Mouse (Mus musculus): ENCODE measurements around the gene Grk6. TPM values are rescaled to one million over a fixed set of nuclear protein-coding genes. Genes with fewer than 3 reads are reported as not detected.

Grk6 gene
- 27.2 and 44.4 TPM in 2 replicates for total RNA-seq (2014; rRNA removed; ENCODE audit: low replicate concordance)
- polyA plus RNA-seq (2015; fragmentation: Nextera tagmentation; extraction: Ambion mirVana) = 10.7 TPM in 2 replicates

GRCm38 (mm10) chr13:55444937-55445315, at the start of gene Grk6:
TSS of gene Grk6 (plus strand) at chr13:55445072.
- no peak for TF ChIP-seq CTCF (IDR thresholded peaks at IDR 0.05; ENCODE audit: low read depth)
- peak; percentile 15; the same call in 1 of the 2 replicates for TF ChIP-seq EP300 (IDR thresholded peaks at IDR 0.05; ENCODE audit: low read depth)
- Histone ChIP-seq H3K9me3 (replicated peaks; ENCODE audit: control insufficient read depth, low read length) (no peaks in the 10 kb centered on the region), H3K4me1 (ENCODE audit: control insufficient read depth, insufficient read depth) (peaks cover 35% of the 10 kb centered on the region), H3K4me3 (ENCODE audit: low read depth, low read length) (peak within 1 kb of the TSS; percentile 74), H3K9ac (replicated peaks; ENCODE audit: low read depth, low read length) (peak within 1 kb of the TSS; percentile 78), H3K27ac (ENCODE audit: low read depth) (peak within 1 kb of the TSS; percentile 89), H3K27me3 (ENCODE audit: control insufficient read depth, insufficient read depth, low read length) (no peaks in the 10 kb centered on the region), H3K36me3 (replicated peaks; ENCODE audit: control insufficient read depth, insufficient read depth, low read length) (no peaks in the 10 kb centered on the region), H3K4me2 (ENCODE audit: low read depth, low read length) (peak within 1 kb of the TSS; percentile 81)
- peak; percentile 99 for DNase-seq (ENCODE audit: low spot score)
- 0% methylated on average over 34 of the region's 35 CpGs for WGBS
- ATAC-seq (ENCODE audit: insufficient read depth, low read depth) = peak; percentile 95

DNA sequence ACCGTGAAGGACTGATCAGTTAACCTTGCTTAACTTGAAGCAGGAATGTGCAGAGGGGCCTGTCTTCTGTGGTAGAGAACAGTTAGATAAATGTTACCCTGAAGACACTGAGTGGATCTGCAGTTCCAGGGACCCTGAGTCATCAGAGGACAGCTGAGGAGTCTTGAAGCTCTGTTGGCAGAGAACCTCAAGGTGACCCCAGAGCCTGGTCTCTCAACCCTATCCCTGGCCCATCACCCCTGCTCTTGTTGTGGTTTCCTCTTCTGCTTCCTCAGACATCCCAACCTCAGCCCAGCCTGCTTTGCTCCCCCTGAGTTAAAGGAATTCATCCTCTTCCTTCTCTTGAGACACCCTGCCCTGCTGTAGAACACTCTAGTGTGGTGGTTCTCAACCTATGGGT, 46.8 kb upstream of the Grk6 start, which contains the start of gene Slc34a1:
TSS of gene Slc34a1 (plus strand) at position 100 of the 400 bp plus-strand sequence.
- TF ChIP-seq EP300 (IDR thresholded peaks at IDR 0.05; ENCODE audit: low read depth) (no peak), CTCF (IDR thresholded peaks at IDR 0.05; ENCODE audit: low read depth) (no peak)
- ATAC-seq (ENCODE audit: insufficient read depth, low read depth) = no peak
- Histone ChIP-seq H3K27ac (ENCODE audit: low read depth) (no peak within 1 kb of the TSS), H3K9ac (replicated peaks; ENCODE audit: low read depth, low read length) (no peak within 1 kb of the TSS), H3K27me3 (ENCODE audit: control insufficient read depth, insufficient read depth, low read length) (peaks cover 35% of the 10 kb centered on the region), H3K4me3 (ENCODE audit: low read depth, low read length) (no peak within 1 kb of the TSS), H3K4me2 (ENCODE audit: low read depth, low read length) (no peak within 1 kb of the TSS), H3K4me1 (ENCODE audit: control insufficient read depth, insufficient read depth) (no peaks in the 10 kb centered on the region), H3K36me3 (replicated peaks; ENCODE audit: control insufficient read depth, insufficient read depth, low read length) (no peaks in the 10 kb centered on the region), H3K9me3 (replicated peaks; ENCODE audit: control insufficient read depth, low read length) (no peaks in the 10 kb centered on the region)
- WGBS = 69% methylated on average over 1 of the region's 1 CpGs
- DNase-seq (ENCODE audit: low spot score) = no peak

- no peak overlapping the region for H3K9ac ChIP-seq (replicated peaks; ENCODE audit: low read depth, low read length)
- DNase-seq (ENCODE audit: low spot score) = no peak
- H3K4me3 ChIP-seq (ENCODE audit: low read depth, low read length) = no peak overlapping the region
- ATAC-seq (ENCODE audit: insufficient read depth, low read depth) = no peak
- peaks cover 43% of the 10 kb centered on the region for H3K27me3 ChIP-seq (ENCODE audit: control insufficient read depth, insufficient read depth, low read length)
- no peak overlapping the region for H3K4me2 ChIP-seq (ENCODE audit: low read depth, low read length)
- H3K36me3 ChIP-seq (replicated peaks; ENCODE audit: control insufficient read depth, insufficient read depth, low read length) = no peaks in the 10 kb centered on the region
- WGBS = 49% methylated on average over 5 of the region's 5 CpGs
- no peak overlapping the region for H3K27ac ChIP-seq (ENCODE audit: low read depth)
- TF ChIP-seq CTCF (IDR thresholded peaks at IDR 0.05; ENCODE audit: low read depth) (no peak), EP300 (IDR thresholded peaks at IDR 0.05; ENCODE audit: low read depth) (no peak)
- no peaks in the 10 kb centered on the region for H3K9me3 ChIP-seq (replicated peaks; ENCODE audit: control insufficient read depth, low read length)
- no peaks in the 10 kb centered on the region for H3K4me1 ChIP-seq (ENCODE audit: control insufficient read depth, insufficient read depth)
Observed at GRCm38 (mm10) chr13:55399300-55400038, 45.4 kb upstream of the Grk6 start.

GRCm38 (mm10) chr13:55400039-55400346, 44.9 kb upstream of the Grk6 start:
- Histone ChIP-seq H3K4me1 (ENCODE audit: control insufficient read depth, insufficient read depth) (no peaks in the 10 kb centered on the region), H3K4me3 (ENCODE audit: low read depth, low read length) (no peak overlapping the region), H3K9ac (replicated peaks; ENCODE audit: low read depth, low read length) (no peak overlapping the region), H3K9me3 (replicated peaks; ENCODE audit: control insufficient read depth, low read length) (no peaks in the 10 kb centered on the region), H3K27me3 (ENCODE audit: control insufficient read depth, insufficient read depth, low read length) (peaks cover 47% of the 10 kb centered on the region), H3K27ac (ENCODE audit: low read depth) (no peak overlapping the region), H3K4me2 (ENCODE audit: low read depth, low read length) (no peak overlapping the region), H3K36me3 (replicated peaks; ENCODE audit: control insufficient read depth, insufficient read depth, low read length) (no peaks in the 10 kb centered on the region)
- WGBS = 47% methylated on average over 1 of the region's 1 CpGs
- DNase-seq (ENCODE audit: low spot score) (no peak), ATAC-seq (ENCODE audit: insufficient read depth, low read depth) (no peak)
- TF ChIP-seq EP300 (IDR thresholded peaks at IDR 0.05; ENCODE audit: low read depth) (no peak), CTCF (IDR thresholded peaks at IDR 0.05; ENCODE audit: low read depth) (no peak)

- H3K36me3 ChIP-seq (replicated peaks; ENCODE audit: control insufficient read depth, insufficient read depth, low read length) = no peaks in the 10 kb centered on the region
- WGBS = 76% methylated on average over 7 of the region's 7 CpGs
- no peak overlapping the region for H3K27ac ChIP-seq (ENCODE audit: low read depth)
- no peak overlapping the region for H3K4me2 ChIP-seq (ENCODE audit: low read depth, low read length)
- ATAC-seq (ENCODE audit: insufficient read depth, low read depth) = no peak
- no peak for DNase-seq (ENCODE audit: low spot score)
- TF ChIP-seq EP300 (IDR thresholded peaks at IDR 0.05; ENCODE audit: low read depth) (no peak), CTCF (IDR thresholded peaks at IDR 0.05; ENCODE audit: low read depth) (no peak)
- H3K9ac ChIP-seq (replicated peaks; ENCODE audit: low read depth, low read length) = no peak overlapping the region
- H3K4me3 ChIP-seq (ENCODE audit: low read depth, low read length) = no peak overlapping the region
- H3K4me1 ChIP-seq (ENCODE audit: control insufficient read depth, insufficient read depth) = no peaks in the 10 kb centered on the region
- H3K27me3 ChIP-seq (ENCODE audit: control insufficient read depth, insufficient read depth, low read length) = peaks cover 66% of the 10 kb centered on the region
- H3K9me3 ChIP-seq (replicated peaks; ENCODE audit: control insufficient read depth, low read length) = no peaks in the 10 kb centered on the region
Observed at GRCm38 (mm10) chr13:55403266-55403665, 41.6 kb upstream of the Grk6 start.

Measured in heart, postnatal 0 days (tissue).